Mouse (Mus musculus) right cerebral cortex, postnatal 4 days (tissue): ENCODE results near the gene Gramd4.
A peak's percentile ranks its signal among the peaks of the same experiment; 100 is the strongest.
"Not testable (repeated sequence)": the region's sequence is repeated elsewhere in the genome, so short reads cannot be mapped to it uniquely, and the experiment has no call there.

Experiments used
- DNase-seq: peaks from one replicate; pipeline ENCODE4 v3.0.0-alpha.2; 2022

Gene Gramd4

GRCm38 (mm10) chr15:86051878-86052478 is 5.5 kb upstream of the Gramd4 start:
- DNase-seq, result no peak

- DNase-seq, result peak; percentile 91
These were observed 3.5 kb upstream of the Gramd4 start for GRCm38 (mm10) chr15:86053890-86054536.

GRCm38 (mm10) chr15:86054861-86055260 is 2.6 kb upstream of the Gramd4 start:
- DNase-seq, result not testable (repeated sequence)

- DNase-seq, result no peak
These were observed 1.2 kb upstream of the Gramd4 start for GRCm38 (mm10) chr15:86056221-86056760.

GRCm38 (mm10) chr15:86057908-86058307 is 413 bp downstream of the Gramd4 start:
- DNase-seq, result no peak

GRCm38 (mm10) chr15:86058394-86058915 is 960 bp downstream of the Gramd4 start:
- DNase-seq, result peak; percentile 98

GRCm38 (mm10) chr15:86058931-86059834 is 1.7 kb downstream of the Gramd4 start:
- peak; percentile 63 for DNase-seq

GRCm38 (mm10) chr15:86059835-86060380 is 2.4 kb downstream of the Gramd4 start:
- no peak for DNase-seq

GRCm38 (mm10) chr15:86060581-86060980 is 3.1 kb downstream of the Gramd4 start:
- no peak for DNase-seq

- DNase-seq, result no peak
These were observed 3.7 kb downstream of the Gramd4 start for GRCm38 (mm10) chr15:86061221-86061620.

- no peak for DNase-seq
These were observed 4.5 kb downstream of the Gramd4 start for GRCm38 (mm10) chr15:86061848-86062481.

GRCm38 (mm10) chr15:86064191-86064849 is 6.8 kb downstream of the Gramd4 start:
- DNase-seq, result no peak

GRCm38 (mm10) chr15:86064850-86065229 is 7.3 kb downstream of the Gramd4 start:
- no peak for DNase-seq

- no peak for DNase-seq
These were observed 7.9 kb downstream of the Gramd4 start for GRCm38 (mm10) chr15:86065367-86065766.

GRCm38 (mm10) chr15:86066836-86067580 is 9.5 kb downstream of the Gramd4 start:
- DNase-seq, result no peak

- no peak for DNase-seq
These were observed 10.1 kb downstream of the Gramd4 start for GRCm38 (mm10) chr15:86067581-86067910.

- no peak for DNase-seq
These were observed 10.5 kb downstream of the Gramd4 start for GRCm38 (mm10) chr15:86067941-86068495.

- no peak for DNase-seq
These were observed 11.7 kb downstream of the Gramd4 start for GRCm38 (mm10) chr15:86069011-86069791.

GRCm38 (mm10) chr15:86070368-86070767 is 12.9 kb downstream of the Gramd4 start:
- DNase-seq, result no peak

- DNase-seq, result no peak
These were observed 13.7 kb downstream of the Gramd4 start for GRCm38 (mm10) chr15:86071166-86071565.
